Mouse (Mus musculus) neural tube, embryonic 13.5 days (tissue): ENCODE measurements around the gene Ahnak. TPM values are rescaled to one million over a fixed set of nuclear protein-coding genes. Genes with fewer than 3 reads are reported as not detected.

Experiments
- ATAC-seq: fragments of 200-750 bp; cut with Nextera tagmentation; 2 replicates; pipeline ENCODE4 v1.8.0; 2017; ENCODE audit warnings: low read depth, mild to moderate bottlenecking, moderate TSS enrichment, moderate library complexity
- H3K27ac ChIP-seq: fragments of 300-500 bp; sonication (generic); replicated peaks from 2 replicates; pipeline ENCODE4 v1.5.1; 2015; ENCODE audit warnings: moderate library complexity, mild to moderate bottlenecking, inconsistent platforms
- H3K27me3 ChIP-seq: fragments of 300-500 bp; sonication (generic); 2 replicates; pipeline ENCODE4 v1.6.1; 2015; ENCODE audit warnings: mild to moderate bottlenecking, inconsistent platforms
- H3K36me3 ChIP-seq: fragments of 300-500 bp; sonication (generic); 2 replicates; pipeline ENCODE4 v1.6.1; 2015; ENCODE audit warnings: mild to moderate bottlenecking, inconsistent platforms
- H3K4me1 ChIP-seq: fragments of 300-500 bp; sonication (generic); replicated peaks from 2 replicates; pipeline ENCODE4 v1.6.1; 2015; ENCODE audit warnings: inconsistent platforms
- H3K4me2 ChIP-seq: fragments of 300-500 bp; sonication (generic); 2 replicates; pipeline ENCODE4 v1.6.1; 2015; ENCODE audit warnings: inconsistent platforms, mild to moderate bottlenecking, moderate library complexity
- H3K4me3 ChIP-seq: fragments of 300-500 bp; sonication (generic); 2 replicates; pipeline ENCODE4 v1.5.1; 2015; ENCODE audit warnings: mild to moderate bottlenecking, inconsistent platforms
- H3K9ac ChIP-seq: fragments of 300-500 bp; sonication (generic); 2 replicates; pipeline ENCODE4 v1.6.1; 2015; ENCODE audit warnings: moderate library complexity, mild to moderate bottlenecking, inconsistent platforms
- H3K9me3 ChIP-seq: fragments of 300-500 bp; sonication (generic); 2 replicates; pipeline ENCODE4 v1.6.1; 2016; ENCODE audit warnings: inconsistent platforms
- WGBS: fragments of 180-500 bp; shearing (Covaris S2); methylation state at CpG from one replicate; pipeline ENCODE4 v1.1.7; 2015; 5-methylcytosine and 5-hydroxymethylcytosine counted together
- polyA plus RNA-seq: library from polyadenylated mRNA; unstranded; fragments of >200 nt; fragmentation: Nextera tagmentation; extraction: Ambion mirVana; gene quantifications from 2 replicates; pipeline ENCODE4 v1.2.1, GENCODE M21; 2015

Ahnak gene
- polyA plus RNA-seq, 1 experiment from 2014 or later: 4.9 TPM

GRCm38 (mm10) chr19:8976535-8976934 lies 12.5 kb upstream of the Ahnak start:
- Histone ChIP-seq H3K4me3 (no peak overlapping the region), H3K27ac (no peak overlapping the region), H3K9ac (no peak overlapping the region), H3K36me3 (peaks cover 93% of the 10 kb centered on the region), H3K4me2 (no peak overlapping the region), H3K4me1 (peaks cover 14% of the 10 kb centered on the region), H3K9me3 (no peaks in the 10 kb centered on the region), H3K27me3 (no peaks in the 10 kb centered on the region)
- peak; percentile 68; the same call in 1 of the 2 replicates for ATAC-seq
- WGBS: 66% methylated on average over 3 of the region's 3 CpGs

GRCm38 (mm10) chr19:8980771-8981170 lies 8.3 kb upstream of the Ahnak start:
- H3K36me3 ChIP-seq: peaks cover 52% of the 10 kb centered on the region

GRCm38 (mm10) chr19:8981450-8982168 lies 7.5 kb upstream of the Ahnak start:
- Histone ChIP-seq H3K36me3 (peaks cover 45% of the 10 kb centered on the region), H3K27me3 (no peaks in the 10 kb centered on the region), H3K4me2 (no peak overlapping the region), H3K4me1 (peaks cover 56% of the 10 kb centered on the region), H3K4me3 (no peak overlapping the region), H3K9ac (no peak overlapping the region), H3K9me3 (no peaks in the 10 kb centered on the region), H3K27ac (peak overlapping the region; percentile 72)
- ATAC-seq: 0 out of 2 replicates have a peak, but pooled peaks have one; percentile 16
- WGBS: 64% methylated on average over 2 of the region's 2 CpGs

More at GRCm38 (mm10) chr19:8980771-8981170, 8.3 kb upstream of the Ahnak start:
- H3K4me2 ChIP-seq: no peak overlapping the region
- WGBS: 47% methylated on average over 5 of the region's 5 CpGs
- H3K27me3 ChIP-seq: no peaks in the 10 kb centered on the region
- no peaks in the 10 kb centered on the region for H3K9me3 ChIP-seq
- H3K27ac ChIP-seq: peak overlapping the region; percentile 72
- H3K9ac ChIP-seq: no peak overlapping the region
- no peak for ATAC-seq
- peaks cover 55% of the 10 kb centered on the region for H3K4me1 ChIP-seq
- H3K4me3 ChIP-seq: no peak overlapping the region

- H3K9me3 ChIP-seq: no peaks in the 10 kb centered on the region
- peaks cover 5% of the 10 kb centered on the region for H3K27me3 ChIP-seq
- WGBS: 41% methylated on average over 5 of the region's 5 CpGs
- no peak for ATAC-seq
- H3K4me3 ChIP-seq: no peak overlapping the region
- H3K9ac ChIP-seq: no peak overlapping the region
- H3K4me2 ChIP-seq: no peak overlapping the region
- H3K4me1 ChIP-seq: peaks cover 56% of the 10 kb centered on the region
- peaks cover 35% of the 10 kb centered on the region for H3K36me3 ChIP-seq
- H3K27ac ChIP-seq: peak overlapping the region; percentile 72
Measured at GRCm38 (mm10) chr19:8982303-8983149, 6.6 kb upstream of the Ahnak start.

GRCm38 (mm10) chr19:8983150-8983650 lies 5.9 kb upstream of the Ahnak start:
- Histone ChIP-seq H3K9me3 (no peaks in the 10 kb centered on the region), H3K4me2 (no peak overlapping the region), H3K4me1 (peaks cover 56% of the 10 kb centered on the region), H3K36me3 (peaks cover 29% of the 10 kb centered on the region), H3K27me3 (peaks cover 12% of the 10 kb centered on the region), H3K4me3 (no peak overlapping the region), H3K27ac (0 out of 2 replicates have a peak overlapping the region, but pooled peaks have one; percentile 72), H3K9ac (no peak overlapping the region)
- no peak for ATAC-seq
- WGBS: 60% methylated on average over 4 of the region's 4 CpGs

GRCm38 (mm10) chr19:8984255-8984868 lies 4.7 kb upstream of the Ahnak start:
- peak overlapping the region; percentile 67 for H3K27ac ChIP-seq
- peak; percentile 71 for ATAC-seq
- H3K4me3 ChIP-seq: no peak overlapping the region
- peak overlapping the region; percentile 33 for H3K4me2 ChIP-seq
- 7% methylated on average over 7 of the region's 7 CpGs for WGBS
- H3K4me1 ChIP-seq: peaks cover 63% of the 10 kb centered on the region
- no peaks in the 10 kb centered on the region for H3K9me3 ChIP-seq
- peaks cover 24% of the 10 kb centered on the region for H3K27me3 ChIP-seq
- peak overlapping the region; percentile 41; the same call in 1 of the 2 replicates for H3K9ac ChIP-seq
- H3K36me3 ChIP-seq: peaks cover 17% of the 10 kb centered on the region

GRCm38 (mm10) chr19:8985891-8986290 lies 3.2 kb upstream of the Ahnak start:
- Histone ChIP-seq H3K27me3 (peaks cover 39% of the 10 kb centered on the region), H3K36me3 (peaks cover 2% of the 10 kb centered on the region), H3K9ac (no peak overlapping the region), H3K4me3 (no peak overlapping the region), H3K27ac (no peak overlapping the region), H3K9me3 (no peaks in the 10 kb centered on the region), H3K4me1 (peaks cover 71% of the 10 kb centered on the region), H3K4me2 (no peak overlapping the region)
- ATAC-seq: no peak
- WGBS: 70% methylated on average over 5 of the region's 5 CpGs

GRCm38 (mm10) chr19:8987816-8988215 lies 1.3 kb upstream of the Ahnak start:
- ATAC-seq: no peak
- Histone ChIP-seq H3K27ac (no peak overlapping the region), H3K4me1 (peaks cover 64% of the 10 kb centered on the region), H3K9me3 (no peaks in the 10 kb centered on the region), H3K4me2 (no peak overlapping the region), H3K27me3 (peaks cover 57% of the 10 kb centered on the region), H3K36me3 (no peaks in the 10 kb centered on the region), H3K4me3 (no peak overlapping the region), H3K9ac (no peak overlapping the region)
- 45% methylated on average over 2 of the region's 2 CpGs for WGBS

GRCm38 (mm10) chr19:8988346-8989065 lies 578 bp upstream of the Ahnak start:
- Histone ChIP-seq H3K27me3 (peaks cover 57% of the 10 kb centered on the region), H3K9ac (peak overlapping the region; percentile 73)
- 12% methylated on average over 15 of the region's 15 CpGs for WGBS

GRCm38 (mm10) chr19:8989567-8990431 lies 715 bp downstream of the Ahnak start:
- Histone ChIP-seq H3K9ac (peak overlapping the region; percentile 73), H3K36me3 (no peaks in the 10 kb centered on the region), H3K4me2 (peak overlapping the region; percentile 68), H3K4me1 (peaks cover 44% of the 10 kb centered on the region), H3K27me3 (peaks cover 57% of the 10 kb centered on the region), H3K27ac (peak overlapping the region; percentile 20), H3K9me3 (no peaks in the 10 kb centered on the region), H3K4me3 (peak overlapping the region; percentile 46)
- peak; percentile 68 for ATAC-seq
- WGBS: under 1% methylated on average over 53 of the region's 53 CpGs

More at GRCm38 (mm10) chr19:8988346-8989065, 578 bp upstream of the Ahnak start:
- peaks cover 57% of the 10 kb centered on the region for H3K4me1 ChIP-seq
- no peak for ATAC-seq
- peak overlapping the region; percentile 46 for H3K4me3 ChIP-seq
- H3K36me3 ChIP-seq: no peaks in the 10 kb centered on the region
- H3K27ac ChIP-seq: no peak overlapping the region
- H3K4me2 ChIP-seq: peak overlapping the region; percentile 68
- no peaks in the 10 kb centered on the region for H3K9me3 ChIP-seq
